Mouse (Mus musculus) midbrain, postnatal 0 days (tissue): ENCODE results near the gene Eya2. TPM values are rescaled to one million over a fixed set of nuclear protein-coding genes. Genes with fewer than 3 reads are reported as not detected.

ENCODE experiments used
- ATAC-seq: fragments of 200-750 bp; cut with Nextera tagmentation; 2 replicates; pipeline ENCODE4 v1.8.0; 2017; ENCODE audit warnings: moderate number of reproducible peaks, mild to moderate bottlenecking, moderate TSS enrichment, moderate library complexity; ENCODE audit not compliant: low FRiP score
- DNase-seq: peaks from one replicate; pipeline ENCODE4 v3.0.0-alpha.2; 2015; ENCODE audit warnings: low spot score
- H3K27ac ChIP-seq: fragments of 300-500 bp; sonication (generic); 2 replicates; pipeline ENCODE4 v1.5.1; 2014; ENCODE audit warnings: low read depth, mild to moderate bottlenecking, low read length, mixed read lengths
- H3K27me3 ChIP-seq: fragments of 300-500 bp; sonication (generic); 2 replicates; pipeline ENCODE4 v1.6.1; 2014; ENCODE audit warnings: low read length, control low read depth, mixed read lengths; ENCODE audit not compliant: insufficient read depth
- H3K36me3 ChIP-seq: fragments of 300-500 bp; sonication (generic); 2 replicates; pipeline ENCODE4 v1.6.1; 2014; ENCODE audit warnings: low read length, control low read depth, mixed read lengths; ENCODE audit not compliant: insufficient read depth
- H3K4me1 ChIP-seq: fragments of 300-500 bp; sonication (generic); 2 replicates; pipeline ENCODE4 v1.6.1; 2014; ENCODE audit warnings: mild to moderate bottlenecking, control low read depth, antibody characterized with exemption, low read length, mixed read lengths; ENCODE audit not compliant: insufficient read depth
- H3K4me2 ChIP-seq: fragments of 300-500 bp; sonication (generic); 2 replicates; pipeline ENCODE4 v1.6.1; 2014; ENCODE audit warnings: low read depth, mild to moderate bottlenecking, low read length, mixed read lengths; ENCODE audit not compliant: poor library complexity, severe bottlenecking
- H3K4me3 ChIP-seq: fragments of 300-500 bp; sonication (generic); 2 replicates; pipeline ENCODE4 v1.5.1; 2014; ENCODE audit warnings: low read depth, mild to moderate bottlenecking, low read length, moderate library complexity
- H3K9ac ChIP-seq: fragments of 300-500 bp; sonication (generic); replicated peaks from 2 replicates; pipeline ENCODE4 v1.6.1; 2014; ENCODE audit warnings: mild to moderate bottlenecking, low read length, moderate library complexity, mixed read lengths; ENCODE audit not compliant: poor library complexity, severe bottlenecking
- H3K9me3 ChIP-seq: fragments of 300-500 bp; sonication (generic); 2 replicates; pipeline ENCODE4 v1.6.1; 2016; ENCODE audit warnings: low read length, control low read depth
- CTCF ChIP-seq: IDR thresholded peaks from 2 replicates; pipeline ENCODE4 v1.5.1; 2016; ENCODE audit warnings: antibody characterized with exemption, mild to moderate bottlenecking
- WGBS: fragments of 180-500 bp; shearing (Covaris S2); extraction: QIAGEN DNeasy Blood & Tissue Kit; methylation state at CpG from one replicate; pipeline ENCODE4 v1.1.7; 2014; 5-methylcytosine and 5-hydroxymethylcytosine counted together
- polyA plus RNA-seq: library from polyadenylated mRNA; unstranded; fragments of >200 nt; fragmentation: Nextera tagmentation; extraction: Ambion mirVana; gene quantifications from 2 replicates; pipeline ENCODE4 v1.2.1, GENCODE M21; 2015
- total RNA-seq: library from RNA; depleted of rRNA; stranded (reverse); fragments of >200 nt; gene quantifications from 2 replicates; pipeline ENCODE4 v1.2.3, GENCODE M21; 2014

Gene Eya2
- total and polyA plus RNA-seq, 2 experiments from 2014 or later, result 7.1 to 21.6 TPM

GRCm38 (mm10) chr2:165554066-165554465 lies 40.8 kb upstream of the Eya2 start:
- Histone ChIP-seq H3K9ac (no peak overlapping the region), H3K4me3 (no peak overlapping the region), H3K4me1 (no peaks in the 10 kb centered on the region), H3K4me2 (no peak overlapping the region), H3K9me3 (no peaks in the 10 kb centered on the region), H3K27ac (no peak overlapping the region), H3K36me3 (no peaks in the 10 kb centered on the region), H3K27me3 (no peaks in the 10 kb centered on the region)
- TF ChIP-seq CTCF, result no peak
- ATAC-seq (no peak), DNase-seq (no peak)
- 30% methylated on average over 9 of the region's 9 CpGs for WGBS

GRCm38 (mm10) chr2:165557278-165557677 lies 37.6 kb upstream of the Eya2 start:
- no peak for ATAC-seq
- TF ChIP-seq CTCF, result no peak
- H3K4me3 ChIP-seq, result no peak overlapping the region
- no peaks in the 10 kb centered on the region for H3K27me3 ChIP-seq
- H3K4me2 ChIP-seq, result no peak overlapping the region
- no peak overlapping the region for H3K9ac ChIP-seq
- no peak overlapping the region for H3K27ac ChIP-seq
- no peaks in the 10 kb centered on the region for H3K4me1 ChIP-seq
- no peaks in the 10 kb centered on the region for H3K9me3 ChIP-seq
- no peaks in the 10 kb centered on the region for H3K36me3 ChIP-seq
- no peak for DNase-seq
- 92% methylated on average over 7 of the region's 7 CpGs for WGBS

- no peak overlapping the region for H3K4me3 ChIP-seq
- no peak overlapping the region for H3K4me2 ChIP-seq
- DNase-seq, result no peak
- H3K27ac ChIP-seq, result no peak overlapping the region
- H3K27me3 ChIP-seq, result 0 out of 2 replicates have a peak, but pooled peaks cover 4% of the 10 kb centered on the region
- no peaks in the 10 kb centered on the region for H3K36me3 ChIP-seq
- H3K9ac ChIP-seq, result no peak overlapping the region
- TF ChIP-seq CTCF, result no peak
- 60% methylated on average over 11 of the region's 11 CpGs for WGBS
- ATAC-seq, result no peak
- H3K4me1 ChIP-seq, result peaks cover 6% of the 10 kb centered on the region; the same call in 1 of the 2 replicates
- no peaks in the 10 kb centered on the region for H3K9me3 ChIP-seq
These were observed 35.9 kb upstream of the Eya2 start for GRCm38 (mm10) chr2:165558916-165559315.

- DNase-seq (no peak), ATAC-seq (no peak)
- no peak for TF ChIP-seq CTCF
- no peaks in the 10 kb centered on the region for H3K36me3 ChIP-seq
- no peak overlapping the region for H3K27ac ChIP-seq
- no peaks in the 10 kb centered on the region for H3K9me3 ChIP-seq
- no peak overlapping the region for H3K4me2 ChIP-seq
- peaks cover 6% of the 10 kb centered on the region; the same call in 1 of the 2 replicates for H3K4me1 ChIP-seq
- no peak overlapping the region for H3K9ac ChIP-seq
- no peak overlapping the region for H3K4me3 ChIP-seq
- H3K27me3 ChIP-seq, result 0 out of 2 replicates have a peak, but pooled peaks cover 4% of the 10 kb centered on the region
- WGBS, result 31% methylated on average over 10 of the region's 11 CpGs
These were observed 35.2 kb upstream of the Eya2 start for GRCm38 (mm10) chr2:165559506-165560235.

- no peak overlapping the region for H3K9ac ChIP-seq
- TF ChIP-seq CTCF, result no peak
- H3K27ac ChIP-seq, result no peak overlapping the region
- no peaks in the 10 kb centered on the region for H3K9me3 ChIP-seq
- ATAC-seq (no peak), DNase-seq (no peak)
- H3K27me3 ChIP-seq, result 0 out of 2 replicates have a peak, but pooled peaks cover 4% of the 10 kb centered on the region
- H3K36me3 ChIP-seq, result no peaks in the 10 kb centered on the region
- H3K4me2 ChIP-seq, result no peak overlapping the region
- H3K4me1 ChIP-seq, result peaks cover 6% of the 10 kb centered on the region; the same call in 1 of the 2 replicates
- 62% methylated on average over 6 of the region's 6 CpGs for WGBS
- no peak overlapping the region for H3K4me3 ChIP-seq
These were observed 33.0 kb upstream of the Eya2 start for GRCm38 (mm10) chr2:165561861-165562260.

GRCm38 (mm10) chr2:165563298-165564058 lies 31.4 kb upstream of the Eya2 start:
- peak overlapping the region; percentile 72 for H3K9ac ChIP-seq
- H3K9me3 ChIP-seq, result no peaks in the 10 kb centered on the region
- H3K27me3 ChIP-seq, result 0 out of 2 replicates have a peak, but pooled peaks cover 4% of the 10 kb centered on the region
- peak overlapping the region; percentile 49 for H3K4me3 ChIP-seq
- no peak for TF ChIP-seq CTCF
- ATAC-seq, result peak; percentile 44; the same call in 1 of the 2 replicates
- peak overlapping the region; percentile 96 for H3K4me2 ChIP-seq
- peak; percentile 62 for DNase-seq
- no peak overlapping the region for H3K27ac ChIP-seq
- 2% methylated on average over 46 of the region's 52 CpGs for WGBS
- H3K4me1 ChIP-seq, result peaks cover 6% of the 10 kb centered on the region; the same call in 1 of the 2 replicates
- H3K36me3 ChIP-seq, result no peaks in the 10 kb centered on the region
